Mouse (Mus musculus) lung, embryonic 14.5 days (tissue): ENCODE results near the gene Cobll1. TPM values are rescaled to one million over a fixed set of nuclear protein-coding genes. Genes with fewer than 3 reads are reported as not detected.
A peak's percentile ranks its signal among the peaks of the same experiment; 100 is the strongest.

ENCODE experiments used
- ATAC-seq: fragments of 200-750 bp; cut with Nextera tagmentation; 2 replicates; pipeline ENCODE4 v1.8.0; 2017; ENCODE audit warnings: mild to moderate bottlenecking, moderate TSS enrichment, moderate library complexity; ENCODE audit not compliant: insufficient read depth
- DNase-seq: peaks from one replicate; pipeline ENCODE4 v3.0.0-alpha.2; 2015
- H3K27ac ChIP-seq: fragments of 300-500 bp; sonication (generic); 2 replicates; pipeline ENCODE4 v1.5.1; 2014; ENCODE audit warnings: low read depth, mild to moderate bottlenecking, moderate library complexity
- H3K27me3 ChIP-seq: fragments of 300-500 bp; sonication (generic); 2 replicates; pipeline ENCODE4 v1.6.1; 2014; ENCODE audit warnings: low read length, control low read depth; ENCODE audit not compliant: insufficient read depth
- H3K36me3 ChIP-seq: fragments of 300-500 bp; sonication (generic); 2 replicates; pipeline ENCODE4 v1.6.1; 2014; ENCODE audit warnings: control low read depth; ENCODE audit not compliant: insufficient read depth
- H3K4me1 ChIP-seq: fragments of 300-500 bp; sonication (generic); 2 replicates; pipeline ENCODE4 v1.6.1; 2014; ENCODE audit warnings: antibody characterized with exemption, control low read depth; ENCODE audit not compliant: insufficient read depth
- H3K4me2 ChIP-seq: fragments of 300-500 bp; sonication (generic); 2 replicates; pipeline ENCODE4 v1.6.1; 2014; ENCODE audit warnings: mild to moderate bottlenecking
- H3K4me3 ChIP-seq: fragments of 300-500 bp; sonication (generic); 2 replicates; pipeline ENCODE4 v1.5.1; 2014; ENCODE audit warnings: low read depth, low read length
- H3K9ac ChIP-seq: fragments of 300-500 bp; sonication (generic); 2 replicates; pipeline ENCODE4 v1.6.1; 2014
- H3K9me3 ChIP-seq: fragments of 300-500 bp; sonication (generic); 2 replicates; pipeline ENCODE4 v1.6.1; 2016; ENCODE audit warnings: low read depth, low read length, control low read depth
- CTCF ChIP-seq: IDR thresholded peaks from 2 replicates; pipeline ENCODE4 v1.5.1; 2016; ENCODE audit warnings: antibody characterized with exemption, low read depth
- WGBS: fragments of 180-500 bp; shearing (Covaris S2); extraction: QIAGEN DNeasy Blood & Tissue Kit; methylation state at CpG from one replicate; pipeline ENCODE4 v1.1.7; 2014; 5-methylcytosine and 5-hydroxymethylcytosine counted together
- polyA plus RNA-seq: library from polyadenylated mRNA; unstranded; fragments of >200 nt; fragmentation: Nextera tagmentation; extraction: Ambion mirVana; gene quantifications from 2 replicates; pipeline ENCODE4 v1.2.1, GENCODE M21; 2014

Gene Cobll1
- polyA plus RNA-seq, 1 experiment from 2014 or later, result 10.7 TPM

DNA sequence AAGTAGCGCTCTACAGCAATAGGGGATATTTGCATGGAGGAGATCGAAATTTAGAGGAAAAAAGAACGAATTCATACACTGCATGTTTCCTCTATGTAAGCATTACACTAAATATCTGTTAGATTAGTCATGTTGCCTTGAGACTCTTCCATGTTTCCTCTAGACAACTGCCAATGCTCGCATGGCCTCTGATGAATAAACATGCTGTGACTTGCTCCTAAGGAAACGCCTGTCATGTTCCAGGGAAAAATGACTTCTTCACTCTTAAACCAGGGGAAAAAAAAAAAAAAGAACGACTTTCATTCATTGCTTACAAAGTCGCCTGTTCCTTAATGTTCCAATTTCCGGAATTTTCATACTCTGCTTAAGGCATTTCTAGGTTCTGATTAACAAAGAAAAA is 2.1 kb downstream of the Cobll1 start:
- Histone ChIP-seq H3K9ac (no peak overlapping the region), H3K4me2 (peak overlapping the region; percentile 89), H3K4me3 (peak overlapping the region; percentile 66), H3K36me3 (no peaks in the 10 kb centered on the region), H3K27me3 (no peaks in the 10 kb centered on the region; the same call in 1 of the 2 replicates), H3K4me1 (no peaks in the 10 kb centered on the region), H3K27ac (no peak overlapping the region), H3K9me3 (no peaks in the 10 kb centered on the region)
- peak; percentile 47 for DNase-seq
- WGBS, result 44% methylated on average over 8 of the region's 8 CpGs
- TF ChIP-seq CTCF, result no peak
- no peak for ATAC-seq

DNA sequence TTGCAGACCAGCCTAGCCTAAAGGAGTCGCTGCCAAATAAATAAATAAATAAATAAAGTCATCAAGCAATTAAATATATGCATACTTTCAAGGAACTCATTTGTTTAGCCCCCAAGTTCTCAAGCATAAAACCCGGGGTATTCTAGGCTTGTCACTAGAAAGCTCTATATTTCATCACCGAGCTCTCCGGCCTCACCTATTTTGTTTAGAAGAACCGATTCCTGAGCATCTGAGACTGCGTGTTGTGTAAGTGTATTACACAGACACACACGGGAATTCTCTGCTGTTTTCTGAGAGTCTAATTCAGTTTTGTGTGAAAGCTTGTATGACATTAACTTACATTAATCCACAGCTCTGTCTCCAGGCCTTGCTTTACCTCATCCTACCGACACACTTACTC is 2.6 kb downstream of the Cobll1 start:
- Histone ChIP-seq H3K27me3 (no peaks in the 10 kb centered on the region; the same call in 1 of the 2 replicates), H3K4me3 (no peak overlapping the region), H3K9ac (no peak overlapping the region), H3K27ac (no peak overlapping the region), H3K36me3 (no peaks in the 10 kb centered on the region), H3K9me3 (no peaks in the 10 kb centered on the region), H3K4me1 (no peaks in the 10 kb centered on the region), H3K4me2 (peak overlapping the region; percentile 89; the same call in 1 of the 2 replicates)
- TF ChIP-seq CTCF, result no peak
- WGBS, result 82% methylated on average over 8 of the region's 8 CpGs
- DNase-seq, result no peak
- no peak for ATAC-seq

DNA sequence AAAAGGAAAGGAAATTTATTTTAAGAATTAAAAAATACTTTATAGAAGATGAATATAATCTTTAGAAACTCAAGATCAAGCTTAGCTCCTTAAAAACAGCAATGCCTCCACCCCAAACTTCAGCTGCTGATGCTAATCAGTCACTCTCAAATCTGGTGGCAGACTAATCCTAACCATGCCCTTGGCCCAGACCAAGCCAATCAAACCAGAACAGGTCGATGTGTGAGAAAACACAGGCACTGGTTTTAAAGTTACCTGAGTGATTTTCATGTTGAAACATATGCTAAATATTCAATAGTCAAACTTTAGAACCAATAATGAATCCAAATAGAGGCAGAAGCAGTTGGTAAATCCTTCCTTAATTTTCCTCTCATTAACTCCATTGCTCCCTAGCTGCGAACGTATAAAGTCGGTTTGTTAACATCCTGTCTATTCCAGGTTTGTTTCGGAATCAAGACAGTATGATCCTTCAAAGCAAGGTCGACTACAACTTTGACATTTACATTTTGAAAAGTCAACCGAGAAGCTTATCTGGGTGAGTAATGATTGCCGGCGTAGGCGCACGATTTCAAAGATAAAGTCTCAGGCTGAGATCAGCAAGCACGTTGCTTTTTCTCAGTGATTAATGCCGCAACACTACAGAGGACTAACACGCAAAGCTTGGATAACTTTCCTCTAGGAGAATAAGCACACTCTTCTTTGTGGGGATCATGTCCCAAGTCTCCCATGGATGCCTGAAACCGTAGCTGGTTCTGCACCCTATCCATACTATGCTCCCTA is 6.3 kb downstream of the Cobll1 start:
- Histone ChIP-seq H3K9ac (no peak overlapping the region), H3K4me2 (no peak overlapping the region; the same call in 1 of the 2 replicates), H3K4me1 (no peaks in the 10 kb centered on the region), H3K9me3 (no peaks in the 10 kb centered on the region), H3K36me3 (no peaks in the 10 kb centered on the region), H3K27me3 (no peaks in the 10 kb centered on the region; the same call in 1 of the 2 replicates), H3K27ac (no peak overlapping the region), H3K4me3 (no peak overlapping the region)
- 49% methylated on average over 15 of the region's 15 CpGs for WGBS
- DNase-seq (no peak), ATAC-seq (no peak)
- TF ChIP-seq CTCF, result no peak

DNA sequence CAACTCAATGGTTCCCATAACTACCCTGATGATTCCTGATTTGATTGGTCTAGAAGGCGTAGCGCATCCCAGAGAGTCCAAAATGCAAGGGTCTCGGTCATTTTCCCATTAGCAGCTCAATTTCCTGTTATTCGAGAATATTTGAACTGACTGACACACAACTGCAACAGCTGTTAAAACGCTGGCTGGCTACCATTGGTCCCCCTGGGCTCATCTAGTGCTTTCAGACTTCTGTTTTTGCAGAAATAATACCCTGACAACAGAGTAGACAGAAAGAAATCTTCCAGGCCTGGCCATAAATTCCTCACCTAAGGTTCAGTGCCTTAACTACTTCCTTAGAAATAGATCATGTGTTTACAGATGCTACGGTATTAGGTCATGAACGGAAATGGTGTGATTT is 10.8 kb downstream of the Cobll1 start:
- Histone ChIP-seq H3K27ac (no peak overlapping the region), H3K4me1 (no peaks in the 10 kb centered on the region), H3K9me3 (no peaks in the 10 kb centered on the region), H3K9ac (no peak overlapping the region), H3K36me3 (no peaks in the 10 kb centered on the region), H3K27me3 (no peaks in the 10 kb centered on the region), H3K4me3 (no peak overlapping the region), H3K4me2 (no peak overlapping the region)
- ATAC-seq, result no peak
- no peak for TF ChIP-seq CTCF
- no peak for DNase-seq
- 75% methylated on average over 7 of the region's 7 CpGs for WGBS

DNA sequence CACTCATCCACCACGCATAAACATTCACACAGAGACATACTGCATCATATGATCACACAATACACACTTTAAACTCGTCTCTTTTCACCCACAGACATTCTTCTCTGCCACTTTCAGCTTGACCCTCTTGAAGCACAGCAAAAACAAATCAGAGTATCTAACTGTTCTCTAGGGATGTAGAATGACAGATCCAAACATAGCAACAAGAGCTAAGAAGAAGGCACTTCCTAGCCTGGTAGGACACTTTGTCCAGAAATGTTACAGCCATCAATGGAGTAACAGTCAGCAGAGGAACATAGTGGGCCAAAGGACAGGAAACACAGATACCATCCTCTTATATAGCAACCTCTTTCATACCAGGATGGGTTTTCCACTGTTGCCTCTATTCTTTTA is 11.3 kb downstream of the Cobll1 start:
- Histone ChIP-seq H3K36me3 (no peaks in the 10 kb centered on the region), H3K27ac (no peak overlapping the region), H3K4me1 (no peaks in the 10 kb centered on the region), H3K4me2 (no peak overlapping the region), H3K4me3 (no peak overlapping the region), H3K9ac (no peak overlapping the region), H3K27me3 (no peaks in the 10 kb centered on the region), H3K9me3 (no peaks in the 10 kb centered on the region)
- ATAC-seq (no peak), DNase-seq (no peak)
- TF ChIP-seq CTCF, result no peak
- 75% methylated on average over 2 of the region's 2 CpGs for WGBS

DNA sequence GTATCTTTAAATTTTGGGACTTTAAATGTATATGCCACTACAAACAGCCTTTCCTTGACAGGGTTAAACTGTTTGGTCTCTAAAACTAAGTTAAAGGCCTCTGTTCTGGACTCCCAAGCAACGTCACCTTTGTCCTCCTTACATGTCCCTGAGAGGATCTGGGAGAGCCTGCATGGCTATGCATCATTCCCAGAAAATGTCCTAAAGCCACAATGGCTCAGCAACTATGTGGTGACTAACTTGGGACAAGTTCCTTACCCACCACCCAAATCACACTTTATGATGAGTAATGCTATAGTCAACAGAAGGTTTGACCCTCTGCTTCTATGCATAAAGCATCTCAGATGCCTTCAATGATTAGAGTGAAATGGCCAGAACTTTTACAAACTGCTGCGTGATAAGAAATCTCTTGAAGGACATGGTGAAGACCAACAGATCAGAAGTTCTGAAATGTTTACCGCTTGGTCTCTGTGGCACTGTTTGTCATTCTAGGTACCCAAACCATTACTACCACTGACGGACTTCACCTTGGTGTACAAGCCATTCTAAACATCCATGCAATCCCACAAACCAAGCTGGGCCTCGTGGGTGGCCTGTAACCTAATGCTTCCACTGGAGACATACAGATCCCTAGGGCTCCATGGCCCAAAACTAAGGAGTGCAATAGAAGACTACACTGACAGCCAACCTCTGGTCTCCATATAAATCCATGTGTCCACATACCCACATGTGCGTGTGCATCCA is 11.9 kb downstream of the Cobll1 start:
- no peaks in the 10 kb centered on the region for H3K9me3 ChIP-seq
- H3K4me3 ChIP-seq, result no peak overlapping the region
- H3K36me3 ChIP-seq, result no peaks in the 10 kb centered on the region
- DNase-seq (no peak), ATAC-seq (no peak)
- H3K27me3 ChIP-seq, result no peaks in the 10 kb centered on the region
- 79% methylated on average over 6 of the region's 6 CpGs for WGBS
- no peaks in the 10 kb centered on the region for H3K4me1 ChIP-seq
- no peak for TF ChIP-seq CTCF
- H3K27ac ChIP-seq, result no peak overlapping the region
- H3K4me2 ChIP-seq, result no peak overlapping the region
- H3K9ac ChIP-seq, result no peak overlapping the region

DNA sequence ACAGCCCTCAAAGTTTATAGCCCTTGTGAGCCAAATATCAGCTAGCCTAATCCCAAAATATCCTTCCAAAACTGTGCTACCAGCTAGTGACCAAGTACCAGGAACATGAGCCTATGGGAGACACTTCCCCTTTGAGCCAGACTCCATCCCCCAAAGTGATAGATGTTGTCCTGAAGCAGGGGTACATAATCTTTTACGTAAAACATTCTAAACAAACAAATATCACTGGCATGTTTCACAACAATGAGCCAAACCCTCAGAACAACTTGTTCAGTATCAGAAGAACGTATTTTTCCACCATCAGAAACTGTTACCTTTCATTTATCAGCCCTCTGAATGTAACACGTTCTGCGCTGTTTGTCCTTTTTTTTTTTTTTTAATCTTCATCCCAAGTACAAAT is 12.7 kb downstream of the Cobll1 start:
- no peak for ATAC-seq
- whole genome bisulfite sequencing, result 73% methylated on average over 4 of the region's 4 CpGs
- H3K27ac ChIP-seq, result no peak overlapping the region

More for the DNA sequence above, 12.7 kb downstream of the Cobll1 start:
- H3K4me3 ChIP-seq, result no peak overlapping the region
- DNase-seq, result no peak
- no peak for TF ChIP-seq CTCF
- no peaks in the 10 kb centered on the region for H3K27me3 ChIP-seq
- H3K9me3 ChIP-seq, result no peaks in the 10 kb centered on the region
- no peak overlapping the region for H3K9ac ChIP-seq
- no peaks in the 10 kb centered on the region for H3K36me3 ChIP-seq
- no peaks in the 10 kb centered on the region for H3K4me1 ChIP-seq
- H3K4me2 ChIP-seq, result no peak overlapping the region
